Mouse (Mus musculus) telencephalon, adult 2 months (tissue): ENCODE measurements around the gene Gm37419.

ENCODE experiments used
- DNase-seq: peaks from one replicate; pipeline ENCODE4 v3.0.0-alpha.2; 2011; ENCODE audit warnings: low read depth, low spot score

The Gm37419 gene

DNA sequence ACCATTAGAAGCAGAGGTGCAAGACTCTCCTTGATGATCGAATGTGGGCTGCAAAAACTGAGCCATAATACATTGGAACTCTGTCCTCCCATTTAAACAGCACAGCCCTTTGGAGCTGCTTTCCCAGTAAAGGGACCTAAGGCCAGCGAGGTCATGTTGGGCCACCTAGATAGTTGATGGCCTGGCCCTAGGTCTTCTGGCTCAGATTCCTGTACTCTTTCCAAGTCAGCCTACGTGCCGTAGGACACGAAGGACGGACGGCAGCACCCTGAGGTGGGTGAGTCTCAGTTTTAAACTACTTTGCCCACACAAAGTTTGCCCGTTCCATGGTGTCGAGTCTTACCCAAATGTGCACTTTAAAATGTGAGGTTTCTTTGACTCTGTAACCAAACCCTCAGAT is 8.8 kb upstream of the Gm37419 start:
- DNase-seq = no peak

DNA sequence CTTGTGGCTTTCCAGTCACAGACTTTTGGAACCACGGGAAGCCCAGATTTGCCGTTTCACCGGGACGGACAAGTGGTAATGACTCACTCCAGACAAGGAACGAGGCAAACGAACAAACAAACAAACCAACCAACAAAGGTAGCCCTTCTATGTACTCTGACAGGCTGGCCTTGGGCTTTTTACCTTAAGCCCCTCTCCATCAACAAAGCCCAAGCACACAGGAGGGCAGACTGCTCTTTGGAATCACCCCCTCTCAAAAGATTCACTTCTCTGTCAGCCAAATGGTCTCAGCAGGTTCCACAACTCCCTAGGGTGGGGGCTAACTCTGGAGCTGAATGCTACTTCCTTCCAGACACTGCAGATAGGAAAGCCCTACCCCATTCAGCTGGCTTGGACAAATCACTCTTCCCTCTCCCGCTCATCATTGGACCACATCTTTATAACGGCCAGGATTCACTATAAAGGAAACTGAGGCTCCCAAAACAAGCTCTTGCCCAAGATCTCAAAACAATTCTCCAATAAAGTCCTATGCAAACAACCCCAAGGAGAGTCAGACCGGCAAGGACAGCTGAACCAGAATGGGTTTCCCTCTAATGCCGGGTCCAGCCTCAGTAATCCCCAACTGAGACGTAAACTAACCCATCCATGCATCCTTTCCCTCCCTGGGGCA is 7.9 kb upstream of the Gm37419 start:
- DNase-seq = no peak

- no peak for DNase-seq
Measured at GRCm38 (mm10) chr16:23980991-23981720, 7.1 kb upstream of the Gm37419 start.

- DNase-seq = peak; percentile 65
Measured at GRCm38 (mm10) chr16:23981925-23982851, 6.1 kb upstream of the Gm37419 start.

GRCm38 (mm10) chr16:23982891-23983588 is 5.2 kb upstream of the Gm37419 start:
- no peak for DNase-seq

GRCm38 (mm10) chr16:23984183-23984582 is 4.1 kb upstream of the Gm37419 start:
- no peak for DNase-seq

GRCm38 (mm10) chr16:23984760-23985466 is 3.4 kb upstream of the Gm37419 start:
- no peak for DNase-seq

DNA sequence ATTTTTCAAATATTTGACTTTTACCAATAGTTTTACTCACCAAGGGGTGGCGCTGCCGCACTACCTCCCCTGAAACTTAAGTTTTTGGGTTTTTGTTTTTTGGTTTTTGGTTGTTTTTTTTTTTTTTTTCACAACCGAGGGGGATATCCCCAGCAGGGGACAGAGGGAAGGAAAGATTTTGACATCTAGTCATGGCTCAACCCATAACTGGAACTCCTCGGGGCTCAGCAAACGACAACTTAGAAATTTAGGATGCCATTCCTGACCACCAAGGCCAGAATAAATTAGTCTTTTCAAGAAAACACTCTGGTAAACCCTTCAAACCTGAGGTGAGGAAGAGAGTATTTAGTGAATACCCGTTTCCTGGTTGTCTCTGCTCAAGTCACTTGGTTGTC is 2.8 kb upstream of the Gm37419 start:
- DNase-seq = no peak

DNA sequence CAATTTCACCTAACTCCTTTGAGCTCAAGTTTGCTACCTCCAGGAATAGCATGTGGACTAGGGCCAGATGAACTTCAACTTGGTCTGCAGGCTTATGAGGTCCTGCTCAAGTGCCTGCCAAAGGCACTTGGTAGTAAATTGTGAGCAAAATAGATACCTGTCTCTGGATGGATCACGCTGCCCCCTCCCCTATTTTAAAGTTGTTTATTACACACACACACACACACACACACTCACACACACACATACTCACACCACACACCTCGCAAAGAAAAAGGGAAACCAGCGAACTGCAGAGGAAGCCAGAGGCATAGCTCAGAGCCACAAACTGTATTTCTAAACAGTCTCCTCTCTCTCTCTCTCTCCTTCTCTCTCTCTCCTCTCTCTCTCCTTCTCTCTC is 2.1 kb upstream of the Gm37419 start:
- no peak for DNase-seq

GRCm38 (mm10) chr16:23986871-23987270 is 1.4 kb upstream of the Gm37419 start:
- no peak for DNase-seq

DNA sequence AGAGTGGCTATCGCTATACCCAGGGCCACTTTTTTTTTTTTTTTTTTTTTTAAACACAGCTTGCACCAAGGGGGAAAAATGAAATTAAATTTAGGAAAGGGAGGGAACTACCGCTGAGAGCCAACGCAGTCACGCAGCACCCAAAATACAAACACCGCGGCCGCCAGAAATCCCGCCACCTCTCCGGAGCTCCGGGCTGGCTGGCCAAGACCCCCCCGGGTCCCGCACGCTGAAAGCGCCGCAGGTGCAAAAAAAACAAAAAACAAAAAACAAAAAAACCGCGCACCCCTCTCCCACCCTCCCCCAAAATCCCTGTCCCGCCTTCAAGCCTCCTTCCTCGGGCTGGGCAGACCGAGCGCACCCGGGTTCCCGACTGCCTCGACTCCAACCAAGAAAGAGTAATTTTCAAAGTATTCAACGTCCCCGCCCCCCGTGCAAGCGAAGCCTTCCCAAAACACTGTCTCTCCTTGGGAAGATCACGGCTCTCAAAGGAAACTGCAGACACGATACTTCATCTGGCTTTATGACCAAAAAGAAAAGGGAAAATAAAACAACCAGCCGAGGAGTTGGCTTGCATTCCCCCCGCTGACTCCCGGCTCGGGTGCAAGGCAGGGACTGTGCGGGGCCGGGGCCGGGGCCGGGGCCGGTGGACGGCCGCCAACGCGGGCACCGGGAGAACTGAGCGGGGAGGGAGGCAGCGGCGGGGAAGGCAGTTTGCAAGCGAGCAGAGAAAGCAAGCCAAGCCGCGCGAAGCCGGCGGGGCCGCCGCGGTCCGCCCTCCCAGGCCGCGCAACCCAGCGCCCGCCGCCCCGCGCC is 733 bp upstream of the Gm37419 start:
- DNase-seq = no peak

GRCm38 (mm10) chr16:23988157-23988465 is 171 bp upstream of the Gm37419 start:
- no peak for DNase-seq

- DNase-seq = no peak
Measured at GRCm38 (mm10) chr16:23989209-23990160, 1.2 kb downstream of the Gm37419 start.

GRCm38 (mm10) chr16:23990161-23990970 is 2.1 kb downstream of the Gm37419 start:
- no peak for DNase-seq

DNA sequence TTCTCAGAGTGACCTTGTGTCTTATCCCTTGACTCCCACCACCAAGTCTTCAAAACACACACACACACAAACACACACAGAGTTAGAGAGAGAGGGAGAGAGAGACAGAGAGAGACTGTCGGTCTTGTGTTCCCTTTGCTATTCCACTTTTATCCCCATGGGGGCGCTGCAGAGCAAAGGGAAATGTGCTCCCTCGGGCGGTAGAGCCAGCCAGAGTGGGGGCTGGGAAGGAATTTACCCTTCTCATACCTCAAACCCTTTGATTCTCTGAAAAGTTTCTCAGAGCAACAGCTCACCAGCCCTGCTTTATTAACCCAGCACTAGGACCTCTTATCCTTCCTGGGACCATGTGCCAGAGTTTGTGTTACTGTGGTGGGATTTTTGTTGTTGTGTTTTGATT is 2.9 kb downstream of the Gm37419 start:
- DNase-seq = no peak

GRCm38 (mm10) chr16:23991846-23992580 is 3.7 kb downstream of the Gm37419 start:
- DNase-seq = no peak
